Mouse (Mus musculus) CH12.LX (cell line): Measurements from ENCODE around the gene Cdv3.

Experiments used
- CTCF ChIP-seq, 2 experiments: IDR thresholded peaks in 1 of 2; conservative IDR thresholded peaks in 1 of 2; 2 replicates each; pipeline ENCODE4 v1.5.1; 2011 to 2012; ENCODE audit warnings: low read depth in 2 of 2, low read length in 2 of 2, improper control_type of control experiment in 1 of 2, inconsistent platforms in 1 of 2, mild to moderate bottlenecking in 1 of 2, moderate library complexity in 1 of 2
- ETS1 ChIP-seq: conservative IDR thresholded peaks from 2 replicates; pipeline ENCODE4 v1.6.1; 2012; ENCODE audit warnings: low read depth, mild to moderate bottlenecking, inconsistent platforms, low read length, improper control_type of control experiment, moderate library complexity
- MAX ChIP-seq: IDR thresholded peaks from 2 replicates; pipeline ENCODE4 v1.6.1; 2011; ENCODE audit warnings: low read length, improper control_type of control experiment
- MXI1 ChIP-seq: IDR thresholded peaks from 2 replicates; pipeline ENCODE4 v1.6.1; 2011; ENCODE audit warnings: mild to moderate bottlenecking, low read depth, low read length, improper control_type of control experiment
- NRF1 ChIP-seq: IDR thresholded peaks from 2 replicates; pipeline ENCODE4 v1.6.1; 2014; ENCODE audit warnings: low read depth, mild to moderate bottlenecking, inconsistent platforms, low read length, improper control_type of control experiment, moderate library complexity
- POLR2A ChIP-seq: IDR thresholded peaks from 2 replicates; pipeline ENCODE4 v1.6.1; 2011; ENCODE audit warnings: low read depth, mild to moderate bottlenecking, improper control_type of control experiment, low read length
- RCOR1 ChIP-seq: conservative IDR thresholded peaks from 2 replicates; pipeline ENCODE4 v1.6.1; 2012; ENCODE audit warnings: low read depth, mild to moderate bottlenecking, inconsistent platforms, low read length, improper control_type of control experiment
- SMC3 ChIP-seq: IDR thresholded peaks from 2 replicates; pipeline ENCODE4 v1.6.1; 2011; ENCODE audit warnings: low read depth, low read length, improper control_type of control experiment
- TBP ChIP-seq: conservative IDR thresholded peaks from 2 replicates; pipeline ENCODE4 v1.6.1; 2011; ENCODE audit warnings: low read depth, low read length, improper control_type of control experiment
- USF1 ChIP-seq: IDR thresholded peaks from 2 replicates; pipeline ENCODE4 v1.6.1; 2014; ENCODE audit warnings: low read depth, mild to moderate bottlenecking, inconsistent platforms, low read length, improper control_type of control experiment
- USF2 ChIP-seq: conservative IDR thresholded peaks from 2 replicates; pipeline ENCODE4 v1.6.1; 2011; ENCODE audit warnings: low read depth, low read length, improper control_type of control experiment
- ZC3H11A ChIP-seq: IDR thresholded peaks from 2 replicates; pipeline ENCODE4 v1.6.1; 2012; ENCODE audit warnings: low read depth, mild to moderate bottlenecking, inconsistent platforms, low read length, improper control_type of control experiment
- ZKSCAN1 ChIP-seq: IDR thresholded peaks from 2 replicates; pipeline ENCODE4 v1.6.1; 2012; ENCODE audit warnings: low read depth, inconsistent platforms, low read length, improper control_type of control experiment, borderline replicate concordance

- TF ChIP-seq NRF1 (no peak), CTCF (conservative IDR thresholded peaks at IDR 0.05 in 1 of 2, IDR thresholded peaks at IDR 0.05 in 1 of 2; ENCODE audit: low read depth in 2 of 2, low read length in 2 of 2) (no peak), MXI1 (no peak), ZKSCAN1 (no peak), POLR2A (no peak), MAX (no peak), RCOR1 (no peak), TBP (no peak), ETS1 (no peak), SMC3 (no peak), USF1 (no peak), USF2 (no peak), ZC3H11A (no peak)
Observed at GRCm38 (mm10) chr9:103347996-103348490, 17.6 kb downstream of the Cdv3 start.
